Mouse (Mus musculus) 3134 (cell line): Measurements from ENCODE around the gene Cmss1.

Experiments
- DNase-seq: peaks from one replicate; pipeline ENCODE4 v3.0.0-alpha.2; 2011; ENCODE audit warnings: low spot score; ENCODE audit not compliant: insufficient read length; ENCODE audit errors: extremely low read depth

Cmss1 gene

DNA sequence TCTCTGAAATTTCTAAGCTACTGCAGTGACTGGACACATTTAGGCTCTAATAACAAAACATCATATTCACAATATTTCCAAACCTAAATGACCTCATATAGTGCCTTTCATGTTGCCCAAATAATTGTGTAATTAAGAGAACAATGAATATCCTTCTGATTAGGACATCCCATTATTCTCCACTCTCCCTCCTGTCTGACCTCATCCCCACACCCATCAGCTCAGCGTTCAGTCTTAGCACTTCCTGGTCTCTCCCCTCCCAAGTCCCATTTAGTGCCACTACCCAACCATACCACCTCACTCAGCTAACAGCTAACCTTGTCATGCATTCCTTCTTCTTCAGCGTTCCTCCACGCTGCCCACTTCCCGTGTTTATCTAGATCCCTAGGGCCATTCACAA, 123.8 kb downstream of the Cmss1 start:
- no peak for DNase-seq

- no peak for DNase-seq
Measured at GRCm38 (mm10) chr16:57482264-57482663, 124.4 kb downstream of the Cmss1 start.

DNA sequence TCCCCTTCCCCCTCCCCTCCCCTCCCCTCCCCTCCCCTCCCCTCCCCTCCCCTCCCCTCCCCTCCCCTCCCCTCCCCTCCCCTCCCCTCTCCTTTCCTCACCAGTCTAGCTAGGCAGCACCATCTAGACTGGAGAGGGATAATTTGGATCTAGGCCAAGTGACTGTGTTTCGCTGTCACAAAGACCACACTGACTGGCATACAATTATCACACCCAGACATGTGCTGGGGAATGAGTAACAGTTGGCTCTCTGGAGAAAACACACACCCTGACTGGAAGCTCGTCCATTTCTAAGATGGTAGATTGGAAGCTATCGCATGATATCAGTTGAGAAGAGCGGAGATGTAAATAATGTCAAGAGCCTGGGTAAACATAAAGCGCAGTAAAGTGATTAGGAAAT, 126.9 kb downstream of the Cmss1 start:
- no peak for DNase-seq

DNA sequence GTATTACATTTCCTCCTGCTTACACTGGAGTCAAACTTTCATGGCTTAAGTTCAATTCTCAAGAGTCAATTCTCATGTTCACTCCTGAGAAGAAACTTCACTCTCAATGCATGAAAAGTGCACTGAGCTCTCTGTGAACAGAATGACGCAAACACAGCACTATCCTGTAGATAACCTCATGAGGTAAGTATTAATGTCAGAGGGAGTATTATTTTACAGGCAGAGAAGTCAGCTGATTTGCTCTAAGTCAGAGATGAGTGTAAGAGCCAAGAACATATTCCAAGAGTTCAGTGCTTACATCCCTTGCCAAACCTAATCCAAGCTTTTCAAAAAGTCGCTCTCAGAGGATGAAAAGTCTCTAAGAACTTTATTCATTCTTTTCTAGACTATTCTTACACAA, 128.2 kb downstream of the Cmss1 start:
- no peak for DNase-seq

- DNase-seq: no peak
Measured at GRCm38 (mm10) chr16:57473415-57474085, 133.1 kb downstream of the Cmss1 start.

DNA sequence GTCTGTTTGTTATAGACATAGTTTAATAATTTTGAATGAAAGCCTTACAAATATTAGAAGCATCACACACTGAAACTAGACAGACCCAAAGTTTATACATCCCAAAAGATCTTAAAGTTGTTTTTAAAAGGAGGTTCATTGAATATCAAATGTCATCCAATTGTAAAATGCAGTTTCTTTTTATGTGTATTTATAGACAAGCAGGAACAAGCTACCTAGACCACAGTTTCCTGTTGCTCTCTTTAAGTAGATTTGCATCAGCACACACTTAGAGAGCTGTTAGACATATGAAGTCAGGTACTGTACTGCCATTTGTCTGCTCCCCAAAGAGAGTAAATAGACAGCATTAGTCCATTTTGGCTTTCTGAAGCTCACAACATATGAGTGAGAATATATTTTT, 135.6 kb downstream of the Cmss1 start:
- no peak for DNase-seq

DNA sequence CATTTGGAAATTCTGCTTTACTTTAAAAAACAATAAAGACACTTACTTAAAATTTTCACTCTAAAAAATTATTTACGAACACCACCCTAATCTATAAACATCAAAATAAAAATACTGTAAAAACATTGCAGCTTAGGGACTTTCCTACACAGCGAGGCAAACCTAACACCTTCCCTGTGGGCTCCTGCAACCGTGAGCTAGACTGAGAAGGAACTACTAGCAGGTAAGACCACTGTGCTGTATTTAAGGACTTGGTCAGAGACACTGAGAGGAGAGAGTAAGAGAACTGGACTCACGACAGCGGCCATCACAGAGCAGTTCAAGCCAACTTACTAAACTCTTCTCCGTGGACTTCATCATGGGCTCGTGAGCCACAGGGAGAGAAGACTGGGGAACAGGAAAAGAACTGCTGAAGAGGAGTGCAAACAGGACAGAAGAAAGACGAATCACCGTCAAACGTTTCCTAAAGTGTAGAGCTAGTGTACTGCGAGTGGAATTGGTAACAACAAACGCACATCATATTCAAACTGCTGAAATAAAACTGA, 136.3 kb downstream of the Cmss1 start:
- DNase-seq: no peak

GRCm38 (mm10) chr16:57469869-57470268, 136.8 kb downstream of the Cmss1 start:
- no peak for DNase-seq

- no peak for DNase-seq
Measured at GRCm38 (mm10) chr16:57469301-57469700, 137.4 kb downstream of the Cmss1 start.

DNA sequence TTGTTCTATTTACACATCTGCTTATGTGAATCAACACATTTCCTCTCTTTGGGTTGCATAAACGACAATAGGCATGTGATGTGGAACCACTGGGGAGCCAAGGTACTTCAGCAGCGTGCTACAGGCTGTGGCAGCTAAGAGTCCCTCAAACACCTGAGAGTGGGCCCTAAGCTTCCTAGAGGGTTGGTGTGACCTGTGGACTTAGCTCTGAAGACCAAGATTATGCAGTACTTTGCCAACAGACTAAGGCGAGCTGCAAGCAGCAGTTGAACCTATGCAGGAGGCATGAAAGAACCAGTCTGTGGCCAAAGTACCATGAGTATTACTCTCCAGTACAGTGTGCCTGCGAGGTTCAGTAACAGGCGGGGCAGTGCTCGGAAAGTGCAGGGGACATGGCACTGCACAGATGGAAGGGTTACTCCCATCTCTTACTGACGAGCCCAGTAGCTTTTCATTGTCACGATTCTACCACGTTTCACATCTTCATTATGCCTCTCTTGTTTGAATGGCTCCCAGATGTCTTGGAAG, 141.2 kb downstream of the Cmss1 start:
- DNase-seq: no peak

DNA sequence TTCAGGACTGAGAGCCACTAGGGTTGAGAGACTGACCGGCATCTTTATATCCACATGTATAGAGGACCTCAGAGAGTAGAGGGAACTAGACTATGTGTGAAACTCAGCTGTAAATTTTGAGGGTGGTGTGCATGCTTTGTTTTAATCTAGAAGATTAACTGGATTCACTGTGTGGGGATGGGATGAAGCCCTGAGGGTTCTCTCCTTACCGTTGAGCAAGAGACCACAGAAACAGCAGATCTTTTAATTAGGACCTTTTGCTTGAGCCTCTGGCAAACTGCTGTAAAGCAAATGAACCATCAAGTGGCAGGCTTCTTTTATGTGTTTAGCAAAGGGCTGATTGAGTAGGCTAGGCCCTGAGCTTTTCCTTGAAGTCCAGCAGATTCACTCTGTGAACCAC, 150.7 kb downstream of the Cmss1 start:
- DNase-seq: no peak

GRCm38 (mm10) chr16:57455573-57455972, 151.1 kb downstream of the Cmss1 start:
- DNase-seq: no peak

DNA sequence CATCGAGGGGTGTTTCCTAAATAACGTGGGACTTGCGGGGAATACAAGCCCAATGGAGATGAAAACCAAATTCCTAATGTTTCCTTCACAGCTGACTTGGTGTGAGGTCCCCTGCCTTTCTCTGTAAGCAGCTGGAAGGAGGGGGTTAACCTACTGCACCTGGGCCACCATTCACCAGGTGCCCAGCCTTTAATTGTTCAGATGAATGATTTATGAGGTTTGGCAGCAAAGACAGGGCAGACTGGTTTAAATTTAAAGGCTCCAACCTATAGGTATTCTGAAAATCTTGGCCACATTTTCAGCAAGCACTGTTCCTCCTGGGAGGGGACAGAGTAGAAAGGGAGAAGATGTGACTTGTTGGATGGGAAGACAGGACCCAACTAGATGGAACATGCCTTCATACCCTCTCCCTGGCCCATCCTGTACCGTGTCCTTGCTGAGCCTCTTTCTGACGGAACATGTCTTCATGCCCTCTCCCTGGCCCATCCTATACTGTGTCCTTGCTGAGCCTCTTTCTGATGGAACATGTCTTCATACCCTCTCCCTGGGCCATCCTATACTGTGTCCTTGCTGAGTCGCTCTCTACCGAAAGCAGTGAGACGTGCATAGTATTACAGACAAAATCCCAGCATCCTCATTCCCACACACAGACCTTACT, 152.4 kb downstream of the Cmss1 start:
- no peak for DNase-seq

DNA sequence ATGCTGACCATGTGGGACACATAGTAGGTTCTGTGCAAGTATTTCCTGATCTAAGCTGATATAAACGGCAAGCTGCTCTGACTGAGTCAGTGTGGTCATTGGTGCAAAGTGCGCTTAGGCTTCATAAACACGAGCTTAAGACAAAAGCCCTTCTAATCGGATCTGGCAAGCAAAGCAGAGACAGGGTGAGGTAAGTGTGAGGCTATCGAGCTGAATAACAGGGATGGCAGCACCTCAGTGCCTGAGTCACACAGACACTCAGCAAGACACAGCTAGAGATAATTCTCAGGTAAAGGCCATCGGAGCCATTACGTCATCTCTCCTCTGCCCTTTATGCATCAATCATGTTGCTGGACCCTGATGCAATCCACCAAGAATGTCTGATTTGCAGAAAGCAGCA, 153.7 kb downstream of the Cmss1 start:
- DNase-seq: no peak

DNA sequence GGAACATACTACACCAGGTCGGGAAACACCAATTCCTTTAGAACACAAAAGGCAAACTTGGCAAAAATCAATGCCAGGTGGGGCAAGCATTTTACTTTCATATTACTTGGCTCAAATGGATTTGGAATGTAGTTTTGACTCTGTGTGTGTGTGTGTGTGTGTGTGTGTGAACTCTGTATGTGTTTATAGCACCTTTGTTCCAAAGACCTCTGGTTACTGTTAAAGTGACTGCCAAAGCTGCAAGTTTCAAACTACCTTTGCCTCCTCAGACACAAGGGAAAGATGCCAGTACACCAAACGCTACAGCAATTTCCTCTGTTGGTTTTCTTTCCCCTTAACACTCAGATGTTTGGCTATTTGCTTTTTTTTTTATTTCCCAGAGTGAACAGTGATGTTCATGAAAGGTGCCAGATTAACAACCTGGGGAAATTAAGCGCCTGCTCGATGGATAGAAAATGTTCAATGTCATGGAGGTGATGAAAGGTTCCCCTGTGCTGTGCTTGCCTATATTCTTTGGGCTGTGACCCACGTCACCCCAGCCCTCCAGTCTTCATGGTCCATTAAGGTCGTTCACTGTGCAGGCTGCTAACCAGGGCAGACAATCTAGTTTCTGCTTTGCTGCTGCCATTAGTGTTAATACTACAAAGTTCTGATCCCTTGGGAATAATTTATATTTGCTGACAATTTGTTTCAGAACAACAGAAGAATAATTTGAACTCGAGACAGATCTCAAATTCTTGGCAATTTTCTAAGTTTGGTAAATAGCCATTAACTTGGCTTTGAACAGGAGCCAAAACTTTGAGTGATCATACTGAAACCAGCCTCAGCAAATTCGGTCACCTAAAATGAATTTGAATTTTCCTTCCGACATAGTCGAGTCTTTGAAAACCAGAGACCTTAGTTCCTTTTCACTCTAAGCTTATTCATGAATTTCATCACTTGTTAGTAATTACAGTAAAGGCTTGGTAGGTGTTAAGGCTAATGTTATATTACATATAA, 161.3 kb downstream of the Cmss1 start:
- no peak for DNase-seq

GRCm38 (mm10) chr16:57440706-57441437, 165.8 kb downstream of the Cmss1 start:
- no peak for DNase-seq

- DNase-seq: no peak
Measured at GRCm38 (mm10) chr16:57439206-57439605, 167.5 kb downstream of the Cmss1 start.

GRCm38 (mm10) chr16:57438288-57438685, 168.4 kb downstream of the Cmss1 start:
- no peak for DNase-seq

GRCm38 (mm10) chr16:57437523-57438287, 169.0 kb downstream of the Cmss1 start:
- DNase-seq: no peak
